In the genomic region with DNA sequence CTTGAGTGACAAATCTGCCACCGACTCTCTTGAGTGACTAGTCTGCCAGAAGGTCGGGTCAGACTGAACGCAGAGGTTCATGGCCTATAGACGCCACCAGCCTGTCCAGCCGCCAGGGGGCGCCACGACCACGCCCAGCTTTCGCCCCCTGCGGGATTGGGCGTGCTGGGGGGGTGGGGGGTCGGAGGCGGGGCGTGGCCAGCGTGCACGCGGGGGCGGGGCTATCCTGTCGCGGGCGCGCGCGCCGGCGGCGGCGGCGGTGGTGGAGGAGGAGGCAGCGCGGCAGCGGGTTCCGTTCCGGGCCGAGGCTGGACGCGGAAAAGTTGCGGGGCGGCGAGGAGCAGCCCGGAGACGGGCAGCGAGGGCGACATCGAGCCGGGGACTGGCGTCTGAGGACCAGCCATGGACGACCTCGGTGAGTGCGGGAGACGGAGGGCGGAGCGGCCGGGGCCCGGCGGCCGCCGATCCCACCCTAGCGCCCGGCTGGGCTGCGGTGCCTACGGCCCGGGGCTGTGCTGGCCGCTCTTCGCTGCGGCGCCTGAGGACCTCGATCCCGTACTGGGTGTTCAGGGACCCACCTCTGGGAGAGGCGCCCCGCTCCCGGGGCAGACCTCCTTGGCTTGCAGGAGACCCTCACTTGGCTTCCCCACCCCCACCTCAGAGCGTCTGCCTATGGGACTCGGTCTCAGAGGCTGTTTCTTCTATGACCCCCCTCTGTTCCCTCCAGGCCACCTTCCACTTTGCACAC, we compare ENCODE assay signal across 8 mouse cellular contexts. TPM values are rescaled to one million over a fixed set of nuclear protein-coding genes. Genes with fewer than 3 reads are reported as not detected.
DNase-seq lines count a peak whose midpoint lies in the region; ATAC-seq and TF ChIP-seq lines count a peak whose summit lies in the region.

A gene (plus strand): TSS at position 223 of the 748 bp plus-strand sequence.

- H3K4me2 ChIP-seq in embryonic facial prominence, embryonic 15.5 days (replicated peaks) = peak within 1 kb of the TSS; percentile 69
- H3K4me2 ChIP-seq in limb, embryonic 13.5 days (replicated peaks) = peak within 1 kb of the TSS; percentile 79
- H3K4me2 ChIP-seq in midbrain, embryonic 15.5 days = peak within 1 kb of the TSS; percentile 87

- no peaks in the 10 kb centered on the region for H3K9me3 ChIP-seq in embryonic facial prominence, embryonic 15.5 days (replicated peaks)
- peaks cover 5% of the 10 kb centered on the region; the same call in 1 of the 2 replicates for H3K9me3 ChIP-seq in limb, embryonic 13.5 days
- H3K9me3 ChIP-seq in midbrain, embryonic 15.5 days = no peaks in the 10 kb centered on the region

- peak within 1 kb of the TSS; percentile 95 for H3K4me3 ChIP-seq in bone marrow, adult 2 months (replicated peaks; ENCODE audit: control insufficient read depth, low read depth, low read length)
- peak within 1 kb of the TSS; percentile 95 for H3K4me3 ChIP-seq in embryonic facial prominence, embryonic 15.5 days (replicated peaks)
- H3K4me3 ChIP-seq in limb, embryonic 13.5 days = peak within 1 kb of the TSS; percentile 93
- peak within 1 kb of the TSS; percentile 84 for H3K4me3 ChIP-seq in midbrain, embryonic 15.5 days

- no peaks in the 10 kb centered on the region; the same call in 1 of the 2 replicates for H3K4me1 ChIP-seq in bone marrow, adult 2 months (ENCODE audit: control insufficient read depth, insufficient read depth, low read length)
- peaks cover 44% of the 10 kb centered on the region for H3K4me1 ChIP-seq in embryonic facial prominence, embryonic 15.5 days
- H3K4me1 ChIP-seq in limb, embryonic 13.5 days = peaks cover 38% of the 10 kb centered on the region
- H3K4me1 ChIP-seq in midbrain, embryonic 15.5 days = peaks cover 32% of the 10 kb centered on the region

- no peaks in the 10 kb centered on the region for H3K27me3 ChIP-seq in embryonic facial prominence, embryonic 15.5 days
- H3K27me3 ChIP-seq in limb, embryonic 13.5 days = no peaks in the 10 kb centered on the region
- H3K27me3 ChIP-seq in midbrain, embryonic 15.5 days (replicated peaks) = no peaks in the 10 kb centered on the region

- H3K36me3 ChIP-seq in embryonic facial prominence, embryonic 15.5 days = no peaks in the 10 kb centered on the region
- H3K36me3 ChIP-seq in limb, embryonic 13.5 days = no peaks in the 10 kb centered on the region
- H3K36me3 ChIP-seq in midbrain, embryonic 15.5 days (replicated peaks) = no peaks in the 10 kb centered on the region

- H3K9ac ChIP-seq in embryonic facial prominence, embryonic 15.5 days = peak within 1 kb of the TSS; percentile 90
- peak within 1 kb of the TSS; percentile 96 for H3K9ac ChIP-seq in limb, embryonic 13.5 days
- peak within 1 kb of the TSS; percentile 93 for H3K9ac ChIP-seq in midbrain, embryonic 15.5 days

- 1% methylated on average over 74 of the region's 74 CpGs for WGBS in bone marrow, adult 2 months
- WGBS in embryonic facial prominence, embryonic 15.5 days = under 1% methylated on average over 50 of the region's 74 CpGs
- under 1% methylated on average over 67 of the region's 74 CpGs for WGBS in limb, embryonic 13.5 days
- WGBS in midbrain, embryonic 15.5 days = under 1% methylated on average over 62 of the region's 74 CpGs

- peak; percentile 85 for ATAC-seq in embryonic facial prominence, embryonic 15.5 days (ENCODE audit: insufficient number of reproducible peaks, low FRiP score, low TSS enrichment, low read depth)
- peak; percentile 84 for ATAC-seq in limb, embryonic 13.5 days (ENCODE audit: low FRiP score, low read depth)
- peak; percentile 80 for ATAC-seq in midbrain, embryonic 15.5 days (replicated peaks)

- peak within 1 kb of the TSS; percentile 85 for H3K27ac ChIP-seq in bone marrow, adult 2 months (ENCODE audit: control insufficient read depth, insufficient read depth, low read depth, low read length, poor library complexity)
- peak within 1 kb of the TSS; percentile 84 for H3K27ac ChIP-seq in embryonic facial prominence, embryonic 15.5 days (replicated peaks)
- peak within 1 kb of the TSS; percentile 33; the same call in 1 of the 2 replicates for H3K27ac ChIP-seq in limb, embryonic 13.5 days
- peak within 1 kb of the TSS; percentile 46; the same call in 1 of the 2 replicates for H3K27ac ChIP-seq in midbrain, embryonic 15.5 days

- TF ChIP-seq POLR2A in bone marrow, adult 2 months (IDR thresholded peaks at IDR 0.05; ENCODE audit: borderline replicate concordance, control insufficient read depth, low read depth, low read length) = peak; percentile 87; the same call in 1 of the 2 replicates

- DNase-seq in 416B (ENCODE audit: low read depth) = peak; percentile 89
- peak; percentile 90 to 91 for DNase-seq in heart, adult 9 months (ENCODE audit: low spot score in 2 of 2)
- peak; percentile 93 for DNase-seq in kidney, adult 9 months
- DNase-seq in spleen, adult 18-20 months = peak; percentile 89 to 94

- TF ChIP-seq CTCF in bone marrow, adult 2 months (IDR thresholded peaks at IDR 0.05; ENCODE audit: control insufficient read depth, insufficient read depth, low read length) = peak; percentile 93

RNA-seq across cellular contexts. Expression of the gene that starts here (rescaled TPM):
- polyA plus RNA-seq in bone marrow, adult 2 months (2011; ENCODE audit: insufficient read depth, insufficient read length, low replicate concordance, missing spikeins) = 32.5 and 71.6 TPM in 2 replicates
- 51.5 and 52.8 TPM in 2 replicates for polyA plus RNA-seq in embryonic facial prominence, embryonic 15.5 days (2015; fragmentation: Nextera tagmentation; extraction: Ambion mirVana)
- 46.9 and 54.0 TPM in 2 replicates for polyA plus RNA-seq in limb, embryonic 13.5 days (2015; fragmentation: Nextera tagmentation; extraction: Ambion mirVana)
- polyA plus RNA-seq in midbrain, embryonic 15.5 days (2015; fragmentation: Nextera tagmentation; extraction: Ambion mirVana) = 20.4 and 20.9 TPM in 2 replicates

Comparison
In these comparisons a context has a peak if more than half of its experiments do, and no peak if none do; other contexts are left out.
1. Peak in every context shown above with its lines: DNase-seq, ATAC-seq, H3K4me3 ChIP-seq and H3K27ac ChIP-seq.
2. H3K27ac ChIP-seq: peak in every context shown above with its lines; median percentile 85 in bone marrow, adult 2 months; 84 in embryonic facial prominence, embryonic 15.5 days; 46 in midbrain, embryonic 15.5 days; 33 in limb, embryonic 13.5 days.